Mouse (Mus musculus): ENCODE results near the gene Zfp637. TPM values are rescaled to one million over a fixed set of nuclear protein-coding genes. Genes with fewer than 3 reads are reported as not detected.

Zfp637 gene
- polyA plus RNA-seq, 1 experiment from 2014 or later, result 137 TPM

GRCm38 (mm10) chr6:117890257-117890656 is 49.3 kb downstream of the Zfp637 start:
- Histone ChIP-seq H3K27me3 (no peaks in the 10 kb centered on the region), H3K4me2 (no peak overlapping the region), H3K27ac (replicated peaks) (no peak overlapping the region), H3K4me1 (replicated peaks) (no peaks in the 10 kb centered on the region), H3K9me3 (no peaks in the 10 kb centered on the region), H3K4me3 (no peak overlapping the region), H3K9ac (no peak overlapping the region), H3K36me3 (no peaks in the 10 kb centered on the region)
- ATAC-seq (ENCODE audit: low FRiP score, low read depth), result no peak
- 82% methylated on average over 6 of the region's 6 CpGs for WGBS

DNA sequence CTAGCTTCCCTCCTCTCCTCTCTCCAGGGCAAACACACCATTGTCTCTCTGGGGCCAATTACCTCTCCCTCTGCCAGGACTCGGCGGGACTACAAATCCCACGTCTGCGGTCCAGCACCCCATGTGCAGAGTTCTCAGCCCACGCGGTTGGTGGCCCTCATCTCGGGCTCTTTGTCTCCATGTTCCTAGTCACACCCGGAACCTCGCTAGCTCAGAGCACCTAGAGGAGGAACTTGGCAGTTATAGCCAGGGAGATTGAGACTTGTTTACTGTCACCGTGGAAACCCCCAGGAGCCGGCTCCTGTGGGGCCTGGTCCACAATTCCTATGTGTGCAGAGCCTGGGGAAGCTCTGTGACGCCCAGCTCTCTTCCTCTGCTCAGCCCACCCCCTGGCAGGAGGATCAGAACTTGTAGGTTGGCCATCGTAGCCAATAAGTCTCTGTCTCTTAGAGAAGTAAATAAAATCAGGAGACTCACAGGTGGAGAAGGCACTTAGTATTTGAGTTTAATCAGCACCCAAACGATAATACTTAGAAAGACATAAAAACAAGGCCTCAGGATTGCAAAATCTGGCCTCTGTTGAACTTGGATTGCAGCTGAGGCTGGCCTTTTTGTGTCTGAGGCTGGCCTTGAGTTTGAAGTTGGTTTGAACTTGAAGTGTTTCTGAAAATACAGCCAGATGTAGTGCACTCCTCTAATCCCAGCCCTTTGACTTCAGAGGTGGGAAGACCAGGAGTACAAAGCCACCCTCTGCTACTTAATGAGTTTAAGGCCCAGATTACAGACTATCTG is 50.6 kb downstream of the Zfp637 start:
- no peak for ATAC-seq (ENCODE audit: low FRiP score, low read depth)
- Histone ChIP-seq H3K27me3 (no peaks in the 10 kb centered on the region), H3K4me1 (replicated peaks) (no peaks in the 10 kb centered on the region), H3K4me3 (no peak overlapping the region), H3K4me2 (no peak overlapping the region), H3K9ac (no peak overlapping the region), H3K36me3 (no peaks in the 10 kb centered on the region), H3K9me3 (no peaks in the 10 kb centered on the region), H3K27ac (replicated peaks) (no peak overlapping the region)
- WGBS, result 69% methylated on average over 14 of the region's 14 CpGs

DNA sequence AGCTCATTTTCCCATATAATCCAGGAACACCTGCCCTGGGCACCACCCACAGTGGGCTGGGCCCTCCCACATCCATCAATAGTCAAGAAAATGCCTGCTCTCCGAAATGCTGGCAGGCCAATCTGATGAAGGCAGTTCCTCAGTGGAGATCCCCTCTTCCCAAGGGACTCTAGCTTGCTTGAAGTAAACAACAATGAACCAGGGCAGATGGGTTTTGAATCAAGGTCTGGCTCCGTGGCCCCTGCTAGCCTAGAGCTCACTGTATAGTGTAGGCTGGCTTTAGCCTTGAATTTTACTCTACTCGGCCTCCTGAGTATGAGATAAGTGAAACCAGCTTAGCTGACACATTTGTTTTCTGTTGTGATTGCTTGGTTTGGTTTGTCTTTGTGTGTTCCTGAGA is 51.4 kb downstream of the Zfp637 start:
- WGBS, result 68% methylated on average over 3 of the region's 3 CpGs

GRCm38 (mm10) chr6:117893435-117893834 is 52.5 kb downstream of the Zfp637 start:
- Histone ChIP-seq H3K27ac (replicated peaks) (no peak overlapping the region), H3K4me3 (no peak overlapping the region), H3K27me3 (no peaks in the 10 kb centered on the region), H3K9ac (no peak overlapping the region), H3K36me3 (no peaks in the 10 kb centered on the region), H3K4me1 (replicated peaks) (no peaks in the 10 kb centered on the region), H3K4me2 (no peak overlapping the region), H3K9me3 (no peaks in the 10 kb centered on the region)
- no peak for ATAC-seq (ENCODE audit: low FRiP score, low read depth)
- WGBS, result 92% methylated on average over 2 of the region's 2 CpGs

More for the DNA sequence above, 51.4 kb downstream of the Zfp637 start:
- H3K4me3 ChIP-seq, result no peak overlapping the region
- ATAC-seq (ENCODE audit: low FRiP score, low read depth), result no peak
- H3K4me2 ChIP-seq, result no peak overlapping the region
- H3K9ac ChIP-seq, result no peak overlapping the region
- no peaks in the 10 kb centered on the region for H3K27me3 ChIP-seq
- H3K4me1 ChIP-seq (replicated peaks), result no peaks in the 10 kb centered on the region
- H3K9me3 ChIP-seq, result no peaks in the 10 kb centered on the region
- no peaks in the 10 kb centered on the region for H3K36me3 ChIP-seq
- H3K27ac ChIP-seq (replicated peaks), result no peak overlapping the region

Other genes starting within 250 kb of the Zfp637 start
- 13.5 and 16.9 TPM in 2 replicates for gene Zfp239, start 20.9 kb downstream of the Zfp637 start, polyA plus RNA-seq (2015; fragmentation: Nextera tagmentation; extraction: Ambion mirVana)
- gene Hnrnpf, start 59.1 kb downstream of the Zfp637 start, polyA plus RNA-seq (2015; fragmentation: Nextera tagmentation; extraction: Ambion mirVana), result 270 and 273 TPM in 2 replicates
- 2.4 and 3.9 TPM in 2 replicates for gene Fxyd4, start 96.5 kb downstream of the Zfp637 start, polyA plus RNA-seq (2015; fragmentation: Nextera tagmentation; extraction: Ambion mirVana)
- 4.6 and 5.0 TPM in 2 replicates for gene Rasgef1a, start 170.3 kb downstream of the Zfp637 start, polyA plus RNA-seq (2015; fragmentation: Nextera tagmentation; extraction: Ambion mirVana)

All from hindbrain, embryonic 15.5 days (tissue).